Mouse (Mus musculus): Measurements from ENCODE around the gene Fam122a.

The Fam122a gene

GRCm38 (mm10) chr19:24431381-24431780 lies 45.8 kb downstream of the Fam122a start:
- no peak for DNase-seq (ENCODE audit: low read depth, low spot score)

DNA sequence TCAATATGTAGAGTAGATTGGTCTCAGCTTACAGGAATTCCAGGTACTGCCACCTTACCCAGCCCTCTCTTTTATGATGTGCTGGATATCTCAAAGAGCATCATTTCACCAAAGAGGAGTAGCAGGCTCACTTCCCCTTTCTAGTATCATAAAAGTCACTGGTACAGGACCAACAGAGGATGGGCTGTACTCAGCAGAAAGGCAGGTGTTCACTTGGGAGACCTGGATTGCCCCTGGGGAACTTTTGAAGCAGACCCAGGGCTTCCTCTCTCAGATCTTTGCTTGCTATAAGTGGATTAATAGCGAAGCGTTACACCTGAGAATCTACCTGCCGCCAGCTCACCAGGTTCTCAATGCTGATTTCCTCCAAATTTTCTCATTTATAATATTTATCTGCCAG lies 49.1 kb downstream of the Fam122a start:
- DNase-seq (ENCODE audit: low read depth, low spot score), result no peak

DNA sequence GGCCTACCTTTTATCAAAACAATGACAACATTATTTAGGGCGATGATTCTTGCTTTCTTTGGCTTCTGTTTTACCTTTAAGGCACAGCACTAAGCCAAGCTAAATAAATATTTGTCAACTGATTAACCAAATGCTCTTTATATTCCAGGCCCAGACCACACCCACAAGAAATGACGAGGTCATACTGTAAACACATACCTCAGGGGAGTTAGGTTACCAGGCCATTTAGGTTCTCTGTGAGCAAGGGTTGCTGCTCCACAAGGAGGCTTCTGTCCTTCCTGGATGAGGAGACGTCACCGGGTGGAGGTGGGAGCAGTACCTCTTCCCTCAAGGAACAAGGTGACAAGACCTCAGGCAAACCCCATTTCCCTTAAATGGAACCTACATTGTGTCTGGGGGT lies 49.9 kb downstream of the Fam122a start:
- DNase-seq (ENCODE audit: low read depth, low spot score), result no peak

DNA sequence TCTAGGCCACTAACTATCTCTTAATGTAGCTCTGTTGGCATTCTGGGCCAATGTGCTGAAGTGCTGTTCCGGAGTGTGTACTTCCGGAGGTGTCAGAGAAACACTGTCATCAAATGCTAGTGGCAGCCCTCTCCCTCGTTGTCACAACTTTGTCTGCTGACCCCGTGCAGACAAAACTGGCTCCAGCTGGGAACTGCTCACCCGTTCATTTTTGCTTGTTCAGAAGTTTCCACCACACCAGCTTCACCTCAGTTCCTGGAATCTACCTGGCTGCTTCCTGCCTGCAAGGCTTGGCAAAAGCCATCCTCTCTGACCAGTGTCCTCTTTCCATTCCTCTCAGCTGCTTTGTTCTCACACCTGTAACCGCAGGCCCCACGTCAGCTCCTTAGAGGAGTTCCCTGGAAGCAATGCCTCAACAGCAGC lies 50.4 kb downstream of the Fam122a start:
- DNase-seq (ENCODE audit: low read depth, low spot score), result no peak
